Mouse (Mus musculus) left cerebral cortex, postnatal 14 days (tissue): ENCODE measurements at regions not wholly inside any gene's neighbourhood (a gene's known extent, or its start where the extent isn't known, plus 50 kb on each side); places are given as distances from the start of the nearest gene placed in this dataset.
A peak's percentile ranks its signal among the peaks of the same experiment; 100 is the strongest.

ENCODE experiments used
- DNase-seq, 2 experiments: peaks; one replicate each; pipeline ENCODE4 v3.0.0; 2021 to 2022; ENCODE audit warnings: low spot score in 2 of 2, mixed read lengths in 1 of 2
- intact Hi-C: fragments of 180-260 bp; cut with DNase I; formaldehyde crosslinking; loops from one replicate; pipeline ENCODE4 v1.15.1; 2025

DNA sequence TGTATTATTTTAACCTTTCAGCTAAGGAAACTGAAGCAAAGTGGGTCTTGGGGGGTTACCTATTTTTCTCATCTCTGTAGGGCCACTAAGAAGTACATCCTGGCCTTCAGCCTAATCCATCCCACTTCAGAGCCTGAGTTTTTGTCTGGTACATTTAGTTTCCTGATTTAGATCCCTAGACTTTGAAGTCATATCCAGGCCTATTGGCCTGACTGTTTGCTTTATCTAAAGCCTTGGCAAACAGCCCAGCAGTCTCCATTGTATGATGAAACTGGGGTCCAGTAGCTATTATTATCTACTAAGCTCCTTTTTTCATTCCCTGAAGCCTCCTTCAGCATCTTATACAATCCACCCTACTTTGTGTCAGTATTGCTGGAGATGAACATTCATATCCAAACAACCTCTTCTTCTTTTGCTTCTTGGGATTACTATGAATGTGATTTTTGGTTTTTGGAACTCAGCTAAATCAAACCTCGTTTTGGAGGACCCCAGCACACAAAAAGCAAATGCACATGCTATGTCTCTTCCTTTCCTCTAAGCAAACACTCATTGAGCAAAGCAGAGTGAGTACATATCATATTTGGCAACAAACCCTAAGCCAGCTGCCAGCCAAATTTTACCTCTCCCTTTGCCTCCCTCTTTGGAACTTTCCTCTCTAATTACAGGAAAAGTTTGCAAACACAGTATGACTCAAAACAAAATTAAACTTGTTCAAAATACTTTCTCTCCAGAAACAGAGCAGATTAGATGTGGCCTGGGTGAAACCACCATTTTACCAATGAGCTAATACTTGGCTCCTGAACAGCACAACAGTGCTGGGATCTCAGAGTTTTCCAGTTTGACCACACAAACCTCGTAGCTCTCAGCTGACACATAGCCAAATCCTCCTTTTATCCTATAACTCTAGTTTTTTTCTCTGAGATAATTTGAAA lies 342.8 kb upstream of the Etaa1 start:
- DNase-seq: peak in 1 of 2 experiments; percentile 4
- intact Hi-C loops: no loop called here

DNA sequence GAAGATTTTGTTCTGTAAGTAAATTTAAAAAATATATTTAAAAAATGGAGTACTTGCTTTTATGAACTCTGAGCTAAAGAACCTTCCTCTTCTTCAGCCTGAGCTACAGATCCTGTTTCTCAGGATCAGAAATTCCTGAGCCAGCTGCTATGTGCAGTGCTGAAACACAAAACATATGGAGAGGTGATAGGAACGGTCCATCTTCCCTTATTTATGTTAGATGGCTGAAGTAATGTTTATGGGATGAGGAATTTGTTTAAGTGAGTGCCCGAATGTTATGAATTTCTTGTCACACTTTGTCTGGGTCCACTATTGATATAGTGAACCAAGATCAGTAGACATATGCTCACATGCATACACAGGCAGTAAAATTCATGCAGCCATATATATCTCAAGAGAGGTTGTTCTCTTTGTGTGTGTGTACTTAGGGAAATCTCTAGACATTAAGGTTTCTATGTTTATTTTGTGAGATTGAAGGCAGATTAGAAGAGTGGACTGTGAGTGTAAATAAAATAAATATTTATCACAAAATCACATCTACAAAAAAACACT lies 325.0 kb upstream of the Etaa1 start:
- intact Hi-C loops: no loop called here
- DNase-seq: no peak

DNA sequence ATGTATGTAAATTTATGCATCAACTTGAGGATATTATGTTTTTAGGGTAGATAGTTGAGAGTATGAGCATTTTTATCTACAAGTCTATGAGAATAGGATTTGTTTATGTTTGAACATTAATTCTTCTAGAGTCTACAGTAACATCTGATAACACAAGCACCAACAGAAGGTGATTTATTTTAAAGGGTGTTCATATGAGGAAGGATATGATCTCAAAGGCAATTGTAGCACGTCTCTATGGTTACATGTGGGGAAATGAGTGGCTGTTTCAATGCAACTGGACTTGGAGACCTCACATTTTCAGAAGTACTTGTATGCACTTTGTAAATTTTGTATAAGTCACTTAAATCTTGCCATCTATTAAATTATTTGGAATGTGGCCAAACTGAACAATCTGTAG lies 318.7 kb upstream of the Etaa1 start:
- intact Hi-C loops: no loop called here
- no peak for DNase-seq

DNA sequence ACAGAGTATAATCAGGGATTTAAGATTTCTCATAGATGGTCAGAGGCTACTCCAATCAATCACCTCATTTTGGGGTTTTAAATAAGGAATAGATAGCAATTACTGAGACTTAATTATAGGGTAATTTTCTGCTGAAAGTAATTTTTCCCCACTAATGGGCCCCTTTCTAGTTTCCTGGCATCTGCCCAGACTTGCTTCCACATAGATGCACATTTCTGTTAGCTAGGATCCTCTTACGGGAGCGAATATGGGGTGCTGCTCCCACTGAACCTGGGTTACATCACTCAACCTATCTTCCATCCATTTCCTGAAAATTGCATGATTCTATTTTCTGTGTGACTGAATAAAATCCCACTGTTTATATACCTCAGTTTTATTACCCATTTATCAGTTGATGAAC lies 312.5 kb upstream of the Etaa1 start:
- intact Hi-C loops: no loop called here
- no peak for DNase-seq

DNA sequence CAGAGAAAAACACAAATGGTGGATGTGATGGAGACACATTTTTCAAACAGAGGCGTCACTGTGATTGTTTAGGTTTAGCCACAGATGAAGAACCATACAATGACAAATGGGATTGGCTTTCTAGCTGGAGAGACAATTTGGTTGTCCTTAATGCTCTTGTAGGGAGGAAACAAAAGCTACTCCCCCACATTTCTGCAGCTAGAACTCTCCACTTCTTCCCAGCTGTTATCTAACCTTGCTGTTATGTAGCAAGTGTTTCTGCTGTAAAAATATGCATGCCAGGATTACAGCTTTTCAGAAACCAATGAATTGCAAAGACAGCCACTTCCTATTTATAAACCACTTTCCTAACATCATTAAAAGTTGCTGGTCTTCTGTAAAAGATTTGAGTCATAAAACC lies 309.2 kb upstream of the Etaa1 start:
- intact Hi-C loops: no loop called here
- DNase-seq: peak in 1 of 2 experiments; percentile 16

DNA sequence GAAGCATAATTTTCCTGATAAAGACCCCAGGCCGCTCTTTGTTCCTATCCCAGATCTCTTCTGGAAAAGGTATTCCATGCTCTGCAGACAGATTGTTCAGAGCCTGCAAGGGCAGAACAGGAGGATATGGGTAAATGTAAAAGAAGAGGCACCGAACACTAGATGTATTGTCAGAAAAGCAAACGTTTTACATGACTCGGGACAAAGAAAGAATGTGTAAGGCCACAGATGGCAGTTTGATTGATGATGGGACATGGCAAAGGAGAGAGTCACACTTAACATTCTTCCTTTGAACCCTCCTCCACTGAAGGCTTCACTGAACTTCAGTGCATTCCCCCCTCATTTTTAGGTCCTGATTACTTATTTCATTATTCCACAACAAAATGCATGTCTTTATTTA lies 295.6 kb upstream of the Etaa1 start:
- DNase-seq: no peak
- intact Hi-C loops: no loop called here

DNA sequence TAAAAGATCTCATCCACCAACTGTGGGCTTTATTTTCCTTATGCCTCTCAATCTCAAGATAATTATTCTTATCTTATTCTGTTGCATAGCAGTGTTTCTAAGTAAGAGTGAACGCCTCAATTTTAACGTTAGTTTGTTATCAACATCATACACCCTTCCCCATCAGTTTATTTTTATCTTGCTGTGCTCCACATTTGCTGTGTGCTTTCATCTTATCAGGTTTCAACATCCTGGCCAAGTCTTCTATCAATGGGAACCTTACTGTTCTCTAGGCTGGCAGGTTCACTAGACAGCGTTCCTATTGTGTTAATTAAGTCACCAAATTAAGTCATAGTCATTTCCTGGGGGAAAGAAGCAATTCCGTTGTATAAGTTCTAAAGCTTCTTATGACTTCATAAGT lies 263.1 kb upstream of the Etaa1 start:
- intact Hi-C loops: no loop called here
- DNase-seq: no peak

DNA sequence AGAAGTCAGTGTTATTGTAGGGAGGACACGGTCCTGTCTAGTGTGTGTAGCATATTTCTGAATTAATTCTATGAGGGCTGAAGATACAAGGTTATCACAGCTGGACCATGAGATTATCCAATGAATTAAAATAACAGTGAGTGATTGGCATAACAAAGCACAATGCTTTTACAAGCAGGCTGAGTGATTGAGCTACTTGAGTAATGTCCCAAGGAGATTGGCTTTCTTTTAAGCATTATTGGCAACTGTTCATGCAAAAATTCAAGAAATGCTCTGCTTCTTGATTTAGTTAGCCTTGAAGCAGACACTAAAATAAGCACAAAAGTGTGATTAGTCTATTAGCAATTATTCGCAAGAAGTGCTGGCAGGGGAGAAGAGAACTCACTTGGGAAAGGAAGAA lies 219.4 kb upstream of the Etaa1 start:
- DNase-seq: no peak
- intact Hi-C loops: no loop called here

DNA sequence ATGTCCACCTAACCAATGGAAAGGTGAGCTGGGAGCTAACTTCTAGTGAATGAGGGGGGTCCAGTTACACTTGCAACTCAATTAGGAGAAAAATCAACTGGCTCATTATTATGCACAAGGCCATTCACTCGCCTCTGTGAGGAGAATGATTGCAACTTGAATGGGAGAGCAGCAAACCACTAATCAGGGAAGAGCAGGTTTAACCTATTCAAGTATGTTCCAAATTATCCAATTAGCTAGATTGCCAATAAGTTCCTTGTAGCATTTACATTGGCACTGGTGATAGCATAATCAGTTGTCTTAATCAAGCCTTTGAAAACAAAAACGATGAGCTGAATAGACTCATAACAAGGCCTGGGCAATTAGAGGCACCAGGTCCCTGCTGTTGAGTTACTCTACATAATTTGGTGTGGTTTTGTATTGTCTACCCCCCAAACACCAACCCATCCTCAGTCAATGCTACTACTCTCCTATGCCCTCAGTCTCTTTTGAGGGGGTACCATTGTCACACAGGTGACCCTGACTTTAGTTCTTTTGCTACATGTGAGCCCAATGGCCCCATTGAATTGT lies 217.6 kb upstream of the Etaa1 start:
- intact Hi-C loops: no loop called here
- no peak for DNase-seq

DNA sequence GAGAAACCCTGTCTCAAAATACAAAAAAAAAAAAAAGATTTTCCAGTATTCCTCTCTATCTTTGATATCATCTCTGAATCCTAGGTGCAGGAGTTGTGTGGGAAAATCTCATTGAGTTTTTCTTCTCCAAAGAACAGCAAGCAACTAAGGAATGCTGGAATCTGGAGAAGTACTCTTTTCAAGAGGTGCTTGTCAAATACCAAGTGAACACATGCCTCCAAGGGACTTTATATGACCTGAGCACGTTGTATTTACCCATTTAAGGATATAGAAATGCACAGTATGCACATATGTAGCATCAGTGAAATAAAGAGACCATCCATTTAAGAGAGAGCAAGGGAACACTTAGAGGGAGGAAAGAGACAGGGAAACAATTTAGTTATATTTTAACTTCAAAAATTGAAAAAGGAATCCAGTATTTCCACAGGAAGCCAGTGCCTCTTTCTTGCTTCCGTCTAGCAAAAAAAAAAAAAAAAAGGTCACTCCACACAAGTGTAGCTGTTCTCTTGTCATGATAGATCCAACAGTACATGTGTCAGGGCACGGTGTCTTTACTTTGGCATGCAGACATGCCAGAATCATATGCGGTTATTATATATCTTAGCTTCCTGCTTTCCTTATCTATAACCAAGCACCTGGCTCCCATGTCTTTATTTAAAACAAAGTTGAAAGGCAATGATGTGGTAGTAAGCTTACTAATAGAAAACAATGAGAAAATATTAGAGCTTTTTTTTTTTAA lies 212.1 kb upstream of the Etaa1 start:
- intact Hi-C loops: no loop called here
- no peak for DNase-seq

DNA sequence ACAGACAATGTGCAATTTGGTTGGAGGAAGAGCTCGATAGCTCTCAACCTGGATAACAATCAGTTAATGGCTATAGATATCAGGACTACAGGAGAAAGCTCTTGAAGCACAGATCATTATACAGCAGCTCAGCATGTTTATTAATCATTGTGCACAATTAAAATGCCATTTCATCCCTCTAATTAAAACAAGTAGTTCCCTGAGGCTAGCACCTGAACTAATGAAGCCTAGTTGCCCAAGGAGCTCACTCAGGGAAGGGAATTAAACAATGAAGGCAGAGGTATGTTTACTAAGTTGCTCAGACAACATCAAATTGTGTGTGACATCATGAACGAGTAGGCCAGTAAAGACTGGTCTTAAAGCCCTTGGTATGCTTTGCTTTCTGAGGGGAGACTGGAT lies 210.3 kb upstream of the Etaa1 start:
- intact Hi-C loops: no loop called here
- DNase-seq: no peak

DNA sequence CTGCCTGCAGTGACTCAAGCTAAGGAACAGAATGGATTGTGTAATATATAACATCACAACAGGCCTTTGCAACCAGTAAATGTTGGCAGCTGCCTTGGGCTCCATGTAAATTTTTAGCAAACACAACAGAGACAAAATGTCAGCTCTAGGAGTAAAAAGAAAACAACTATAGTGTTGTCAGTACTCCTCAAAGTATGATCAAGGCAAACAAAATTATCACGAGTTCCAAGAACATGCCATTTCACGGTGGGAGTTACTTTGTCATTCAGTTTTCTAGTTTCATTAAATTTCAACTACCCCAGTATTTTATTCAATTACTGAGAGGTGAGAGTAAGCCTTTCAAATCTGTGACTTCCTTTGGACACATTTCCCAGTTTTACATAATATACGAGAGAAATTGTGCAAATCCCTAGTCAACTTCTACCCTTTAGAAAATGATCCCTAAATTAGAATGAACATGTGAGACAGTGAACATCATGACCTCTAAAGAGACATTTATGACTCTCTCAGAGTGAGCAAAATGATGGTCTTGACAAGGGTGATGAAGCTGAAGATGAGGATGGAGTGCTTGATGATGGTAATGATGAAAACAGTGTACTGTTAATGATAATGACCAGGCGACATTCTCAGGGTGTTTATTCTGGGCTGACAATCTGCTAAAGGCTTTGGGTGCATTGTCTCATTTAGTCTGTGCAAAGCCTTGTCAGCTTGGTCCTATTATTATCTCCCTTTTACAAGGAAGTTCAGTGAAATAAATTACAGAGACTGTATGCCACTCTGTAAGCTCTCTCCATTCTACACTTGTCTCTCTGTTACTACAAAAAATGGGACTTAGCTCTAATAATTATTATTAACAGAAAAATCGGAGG lies 209.7 kb upstream of the Etaa1 start:
- no peak for DNase-seq
- intact Hi-C loops: no loop called here

DNA sequence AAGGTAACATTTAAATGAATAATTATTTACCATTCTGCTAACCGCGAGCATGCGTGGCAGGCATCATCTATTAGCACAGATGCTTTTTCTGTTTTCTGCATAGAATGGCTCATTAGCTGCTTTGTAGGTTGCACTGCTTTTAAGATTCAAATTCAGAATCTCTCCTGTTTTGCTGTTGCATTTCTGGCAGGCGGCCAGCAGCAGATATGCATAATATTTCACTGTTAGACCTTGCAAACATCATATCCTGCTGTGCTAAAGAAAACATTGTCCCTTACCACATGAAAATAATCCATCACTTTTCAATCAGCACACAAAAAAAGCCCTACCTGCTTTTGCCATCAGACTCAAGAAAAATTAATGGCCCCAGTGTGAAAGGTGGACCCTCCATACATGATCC lies 202.8 kb upstream of the Etaa1 start:
- intact Hi-C loops: no loop called here
- no peak for DNase-seq

DNA sequence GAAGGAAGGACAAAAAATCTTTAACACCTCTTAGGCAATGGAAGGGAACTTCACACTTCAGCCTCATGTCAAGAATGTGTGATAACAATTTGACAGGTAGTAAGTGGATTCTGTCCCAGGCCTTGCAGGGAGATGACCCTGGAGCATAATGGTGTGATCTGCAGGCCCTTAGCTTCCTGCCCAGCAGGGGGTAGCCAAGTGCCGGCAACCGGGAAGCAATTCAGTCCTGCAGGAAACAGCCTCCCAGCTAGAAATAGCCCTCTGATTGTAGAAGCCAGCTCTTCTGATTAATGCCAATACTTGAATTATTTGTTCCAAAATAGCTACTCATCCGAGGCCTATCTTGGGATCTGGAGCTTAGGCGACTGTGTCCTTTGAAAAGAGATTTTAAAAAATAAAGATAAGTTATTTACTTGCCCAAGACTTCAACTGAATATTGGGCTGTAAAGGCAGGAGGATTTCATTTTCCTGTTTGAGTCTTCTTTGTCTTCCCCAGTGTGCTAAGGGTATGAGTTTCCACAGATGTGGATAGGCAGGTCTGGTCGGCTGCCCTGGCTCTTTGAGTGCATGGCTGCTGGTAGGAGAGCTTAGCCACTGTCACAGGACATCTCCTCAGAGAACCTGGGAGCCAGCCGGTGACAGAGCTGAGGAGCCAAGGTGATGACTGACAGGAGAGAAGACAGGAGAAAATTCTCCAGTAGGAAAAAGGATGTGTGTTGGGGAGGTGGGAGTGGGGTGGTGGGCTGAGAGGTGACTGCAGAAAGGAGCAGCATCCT lies 198.3 kb upstream of the Etaa1 start:
- peak; percentile 3 to 34 for DNase-seq
- intact Hi-C loops: no loop called here

DNA sequence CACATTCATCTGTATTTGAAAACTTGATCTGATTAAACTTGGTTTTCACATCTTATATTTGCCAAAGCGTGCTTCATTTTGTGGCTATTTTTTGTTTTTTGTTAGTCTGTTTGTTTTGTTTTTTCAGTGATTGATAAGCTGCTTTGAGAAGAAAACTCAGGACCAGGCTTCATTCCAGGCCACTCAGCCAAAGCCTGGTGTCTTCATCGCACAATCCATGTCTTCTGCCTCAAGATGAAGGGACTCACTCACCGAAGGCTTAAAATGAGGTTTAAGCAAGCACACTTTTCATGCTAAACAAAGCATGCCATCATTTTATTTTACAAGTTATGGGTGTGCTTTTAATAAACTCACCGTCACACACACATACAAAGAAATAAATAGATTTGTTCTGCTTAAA lies 197.7 kb upstream of the Etaa1 start:
- intact Hi-C loops: no loop called here
- no peak for DNase-seq

DNA sequence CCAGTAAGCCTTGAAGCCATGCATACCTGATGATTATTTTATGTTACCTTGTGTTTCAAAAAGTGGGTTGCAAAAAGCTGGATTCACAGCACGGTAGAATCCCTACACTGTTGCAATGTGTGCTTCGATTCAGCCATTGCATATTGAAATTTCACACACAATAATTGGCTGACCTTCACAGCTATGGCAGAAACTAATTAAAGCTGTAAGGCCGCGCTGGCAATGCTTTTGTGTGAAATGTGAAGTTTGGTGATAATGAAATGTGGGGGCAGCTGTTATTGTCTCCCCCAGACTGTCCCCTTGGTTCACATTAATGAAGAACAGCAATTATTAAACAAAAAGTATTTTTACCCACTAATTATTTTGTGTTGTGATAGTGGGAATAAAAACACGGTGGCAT lies 173.8 kb upstream of the Etaa1 start:
- intact Hi-C loops: no loop called here
- DNase-seq: no peak

DNA sequence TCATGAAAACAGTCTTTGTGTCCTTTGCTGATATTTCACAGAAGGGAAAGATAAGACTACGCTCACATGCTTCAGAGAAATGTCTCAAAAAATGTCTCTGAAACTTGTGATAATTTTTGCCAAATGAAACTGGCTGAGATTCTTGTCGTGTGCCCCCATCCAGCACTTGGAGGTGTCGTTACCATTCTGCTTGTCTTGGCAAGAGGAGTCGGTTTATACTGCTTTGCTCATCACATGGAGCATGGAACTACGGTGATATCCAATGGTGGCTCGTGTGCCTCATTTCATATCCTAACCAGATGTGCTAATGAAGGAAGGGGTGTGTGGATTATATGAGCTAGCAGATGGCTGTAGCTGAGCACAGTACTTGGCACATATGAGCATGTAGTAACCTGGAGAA lies 169.4 kb upstream of the Etaa1 start:
- intact Hi-C loops: no loop called here
- DNase-seq: peak; percentile 5 to 30

DNA sequence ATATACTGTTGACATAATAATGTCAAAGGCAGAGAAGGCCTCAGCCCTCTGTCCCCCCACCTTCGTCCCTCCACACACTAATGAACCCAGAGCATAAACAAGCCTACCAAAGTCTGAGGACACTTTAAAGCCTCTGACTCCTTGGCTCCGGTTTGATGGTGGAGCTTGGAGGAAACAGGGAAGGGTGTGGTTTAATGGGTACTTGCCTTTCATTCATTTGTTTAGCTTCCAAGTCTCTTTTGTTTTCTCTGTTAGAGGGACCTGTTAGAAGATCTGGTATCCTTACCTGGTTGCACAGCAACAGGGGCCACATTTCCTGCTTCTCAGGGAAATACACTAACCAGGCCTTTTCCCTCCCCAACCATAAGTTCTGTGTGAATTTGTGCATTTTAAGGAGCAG lies 168.9 kb upstream of the Etaa1 start:
- DNase-seq: no peak
- intact Hi-C loops: no loop called here
